Mouse (Mus musculus): Measurements from ENCODE around the gene BC030499.

BC030499 gene

GRCm38 (mm10) chr11:78305272-78305671 is 14.6 kb downstream of the BC030499 start:
- no peak for DNase-seq (ENCODE audit: low read depth, low spot score)

DNA sequence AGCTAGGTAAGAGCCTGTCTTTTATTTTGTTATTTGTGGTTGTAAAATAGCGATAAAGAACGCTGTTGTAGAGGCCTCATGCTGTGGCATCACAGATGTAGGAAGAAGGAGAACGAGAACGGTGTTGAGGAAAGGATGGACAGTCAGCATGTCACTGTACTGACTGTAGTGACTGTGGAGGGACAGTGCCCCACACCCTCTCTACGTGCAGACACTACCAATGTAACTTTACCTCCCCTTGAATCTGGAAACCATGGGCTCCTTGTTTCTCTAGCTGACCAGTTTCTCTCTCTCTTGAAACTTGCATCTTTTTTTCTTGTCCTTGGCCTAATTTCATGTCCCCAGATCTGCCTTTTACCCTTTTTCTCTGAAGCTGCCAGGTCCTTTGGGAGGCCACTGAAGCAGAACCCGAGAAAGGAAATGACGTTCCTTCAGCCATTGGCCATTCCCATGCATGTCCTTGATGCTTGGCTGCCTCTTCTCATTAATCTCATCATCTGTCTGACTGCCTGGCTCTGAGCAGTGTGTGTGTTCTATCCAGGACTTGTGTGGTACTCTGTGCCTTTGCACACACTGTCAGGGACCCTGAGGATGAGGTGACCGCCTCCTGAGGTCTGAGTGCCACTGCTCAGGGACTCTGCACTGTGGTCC is 20.3 kb downstream of the BC030499 start:
- no peak for DNase-seq (ENCODE audit: low read depth, low spot score)

GRCm38 (mm10) chr11:78313662-78314061 is 23.0 kb downstream of the BC030499 start:
- no peak for DNase-seq (ENCODE audit: low read depth, low spot score)

- no peak for DNase-seq (ENCODE audit: low read depth, low spot score)
These were observed 27.8 kb downstream of the BC030499 start for GRCm38 (mm10) chr11:78318411-78318810.

DNA sequence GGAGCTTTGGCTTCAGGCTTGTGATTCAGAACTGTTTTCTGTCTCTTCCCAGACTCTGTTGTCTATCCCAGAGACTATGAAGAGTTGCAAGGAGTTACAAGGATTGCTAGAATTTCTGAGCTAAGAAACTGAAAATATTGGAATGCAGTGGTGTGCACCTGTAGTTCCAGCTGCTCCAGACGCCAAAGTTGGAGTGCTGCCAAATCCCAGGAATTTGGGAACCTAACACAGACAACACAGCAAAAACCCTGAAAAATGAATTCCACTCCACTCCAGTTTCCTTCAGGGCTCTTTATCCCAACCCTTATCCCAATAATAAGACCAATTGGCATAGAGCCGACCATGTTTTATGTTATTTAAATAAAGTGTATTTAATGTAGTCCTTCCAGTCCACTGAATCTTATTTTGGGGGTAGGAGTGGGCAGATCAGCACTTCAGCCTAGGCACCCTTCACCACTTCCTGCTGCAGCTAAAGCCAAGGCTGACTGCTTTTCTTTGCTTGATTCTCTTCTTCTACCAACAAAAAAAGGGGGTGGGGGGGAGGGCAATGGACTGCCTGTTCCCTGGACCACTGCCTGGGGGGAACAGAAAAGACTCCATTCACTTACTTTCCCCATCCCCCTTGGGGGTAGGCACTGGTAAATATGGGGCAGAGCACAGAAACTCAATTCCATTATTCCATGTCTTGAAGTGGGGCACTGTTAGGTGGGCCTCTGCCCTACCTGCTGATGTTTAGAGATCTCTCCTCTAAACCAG is 31.6 kb downstream of the BC030499 start:
- DNase-seq (ENCODE audit: low read depth, low spot score) = no peak

DNA sequence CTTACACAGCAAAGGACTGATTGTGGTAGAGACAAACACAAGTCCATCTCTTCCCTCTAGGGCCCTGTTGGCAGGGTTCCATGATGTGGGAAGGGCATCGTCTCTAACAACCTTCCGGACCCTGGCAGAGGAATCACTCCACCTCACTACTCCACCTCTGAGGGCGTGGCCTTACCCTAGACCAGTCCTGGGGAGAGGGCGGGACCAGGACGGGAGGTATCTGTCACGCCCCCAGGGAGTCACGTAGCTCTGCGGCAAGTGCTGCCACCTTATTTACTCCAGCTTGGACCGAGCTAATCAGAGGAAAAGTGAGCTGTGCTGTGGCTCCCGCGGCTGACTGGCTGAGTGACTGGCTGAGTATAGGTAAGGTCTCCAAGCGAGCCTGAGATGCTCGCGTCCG is 32.2 kb downstream of the BC030499 start, which contains the start of gene Aldoc:
Gene Aldoc, plus strand, starts transcription at position 109 of the 400 bp plus-strand sequence.
- peak; percentile 96 for DNase-seq (ENCODE audit: low read depth, low spot score)

- no peak for DNase-seq (ENCODE audit: low read depth, low spot score)
These were observed 33.6 kb downstream of the BC030499 start for GRCm38 (mm10) chr11:78324000-78324785.

GRCm38 (mm10) chr11:78324965-78325364 is 34.3 kb downstream of the BC030499 start:
- DNase-seq (ENCODE audit: low read depth, low spot score) = no peak

DNA sequence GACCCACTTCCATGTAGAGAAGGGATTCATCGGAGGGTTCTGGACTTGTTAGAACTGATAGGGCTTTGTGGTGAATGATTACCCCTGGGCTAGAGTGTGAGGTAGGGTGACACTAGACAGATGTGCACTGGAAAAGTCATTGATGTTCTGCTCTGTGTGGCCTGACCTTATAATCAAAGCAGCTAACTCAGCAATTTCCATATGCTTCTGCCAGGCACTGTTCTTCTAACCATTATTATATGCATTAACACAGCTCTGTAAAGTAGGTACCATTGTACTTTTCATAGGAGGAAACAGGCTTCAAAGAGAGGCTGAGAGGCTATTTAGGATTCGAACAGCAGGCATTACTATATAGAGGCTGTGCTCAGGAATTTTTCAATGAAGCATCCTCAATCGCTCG is 36.6 kb downstream of the BC030499 start:
- DNase-seq (ENCODE audit: low read depth, low spot score) = no peak

- DNase-seq (ENCODE audit: low read depth, low spot score) = peak; percentile 96
These were observed 37.2 kb downstream of the BC030499 start, which contains the start of gene Pigs for GRCm38 (mm10) chr11:78327634-78328511. TSS of gene Pigs (plus strand) at chr11:78328415.

DNA sequence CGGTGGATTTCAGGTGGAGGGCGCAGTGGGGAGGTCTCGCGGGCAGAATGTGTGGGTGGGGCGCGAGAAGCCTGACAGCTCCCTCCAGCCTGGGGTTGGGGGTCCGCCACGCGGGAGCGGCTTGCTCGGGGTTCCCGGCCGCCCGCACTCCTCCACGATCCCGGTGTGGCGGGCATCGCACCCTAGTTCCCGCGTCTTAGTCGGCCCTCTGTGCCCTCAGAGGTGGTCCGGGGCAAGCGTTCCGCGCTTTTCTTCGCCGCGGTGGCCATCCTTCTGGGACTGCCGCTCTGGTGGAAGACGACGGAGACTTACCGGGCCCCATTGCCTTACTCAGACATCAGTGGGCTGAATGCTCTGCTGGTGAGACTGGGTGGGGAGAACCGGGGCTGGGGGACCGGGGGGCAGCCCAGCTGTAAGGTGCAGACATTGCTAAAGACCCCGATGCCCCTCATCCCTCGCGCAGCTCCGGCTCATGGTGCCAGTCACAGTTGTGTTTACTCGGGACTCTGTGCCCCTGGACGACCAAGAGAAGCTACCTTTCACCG is 37.9 kb downstream of the BC030499 start:
- no peak for DNase-seq (ENCODE audit: low read depth, low spot score)

GRCm38 (mm10) chr11:78332676-78333075 is 42.0 kb downstream of the BC030499 start:
- peak; percentile 29 for DNase-seq (ENCODE audit: low read depth, low spot score)

- DNase-seq (ENCODE audit: low read depth, low spot score) = no peak
These were observed 43.4 kb downstream of the BC030499 start for GRCm38 (mm10) chr11:78333992-78334391.

DNA sequence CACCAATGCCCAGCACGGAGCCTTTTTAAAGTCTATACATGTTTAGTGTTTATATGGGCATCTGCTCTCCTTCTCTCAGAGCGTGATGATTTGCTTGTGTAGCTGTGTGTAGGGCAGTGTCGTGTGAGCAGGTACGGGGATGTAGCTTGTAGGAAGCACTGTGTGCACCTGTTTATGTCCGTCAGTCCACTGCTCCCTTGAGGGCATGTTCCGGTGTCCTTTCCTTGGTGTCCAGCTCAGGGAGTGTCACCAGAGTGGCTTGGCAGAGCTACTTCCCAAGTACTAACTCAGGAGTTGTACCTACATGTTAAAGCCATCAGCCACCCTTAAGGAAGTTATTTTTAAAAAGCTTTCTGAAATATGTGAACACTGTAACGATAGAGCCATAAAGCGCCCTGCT is 46.4 kb downstream of the BC030499 start:
- no peak for DNase-seq (ENCODE audit: low read depth, low spot score)

- no peak for DNase-seq (ENCODE audit: low read depth, low spot score)
These were observed 51.1 kb downstream of the BC030499 start for GRCm38 (mm10) chr11:78341702-78342101.

- peak; percentile 57 for DNase-seq (ENCODE audit: low read depth, low spot score)
These were observed 53.0 kb downstream of the BC030499 start, which contains the start of gene Unc119 for GRCm38 (mm10) chr11:78343381-78344327. TSS of gene Unc119 (plus strand) at chr11:78343482.

DNA sequence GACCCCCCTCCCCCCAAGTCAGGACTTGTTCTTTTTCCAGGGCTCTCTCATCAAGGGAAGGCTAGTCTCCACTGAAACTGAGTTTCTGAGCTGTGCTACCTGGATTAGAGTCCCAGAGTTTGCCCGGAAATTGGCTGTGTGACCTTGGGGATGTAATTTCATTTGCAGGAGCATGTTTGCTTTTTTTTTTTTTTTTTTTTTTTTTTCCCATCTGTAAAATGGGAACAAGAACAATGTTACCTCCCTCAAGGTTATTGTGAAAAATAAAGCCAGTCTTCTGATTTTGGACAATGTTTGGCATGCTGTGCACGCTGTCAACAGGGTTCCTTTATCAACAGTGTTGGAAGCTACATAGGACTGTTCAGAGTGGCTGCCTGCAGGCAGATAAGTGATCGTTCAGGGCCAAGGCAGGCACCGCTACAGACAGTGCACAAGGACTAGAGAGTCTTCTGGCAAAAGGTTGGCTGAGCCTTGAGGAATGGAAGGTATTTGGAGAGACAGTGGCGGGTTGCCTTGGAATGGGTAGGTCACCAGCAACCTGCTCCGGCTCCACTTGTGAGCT is 53.8 kb downstream of the BC030499 start:
- DNase-seq (ENCODE audit: low read depth, low spot score) = no peak

DNA sequence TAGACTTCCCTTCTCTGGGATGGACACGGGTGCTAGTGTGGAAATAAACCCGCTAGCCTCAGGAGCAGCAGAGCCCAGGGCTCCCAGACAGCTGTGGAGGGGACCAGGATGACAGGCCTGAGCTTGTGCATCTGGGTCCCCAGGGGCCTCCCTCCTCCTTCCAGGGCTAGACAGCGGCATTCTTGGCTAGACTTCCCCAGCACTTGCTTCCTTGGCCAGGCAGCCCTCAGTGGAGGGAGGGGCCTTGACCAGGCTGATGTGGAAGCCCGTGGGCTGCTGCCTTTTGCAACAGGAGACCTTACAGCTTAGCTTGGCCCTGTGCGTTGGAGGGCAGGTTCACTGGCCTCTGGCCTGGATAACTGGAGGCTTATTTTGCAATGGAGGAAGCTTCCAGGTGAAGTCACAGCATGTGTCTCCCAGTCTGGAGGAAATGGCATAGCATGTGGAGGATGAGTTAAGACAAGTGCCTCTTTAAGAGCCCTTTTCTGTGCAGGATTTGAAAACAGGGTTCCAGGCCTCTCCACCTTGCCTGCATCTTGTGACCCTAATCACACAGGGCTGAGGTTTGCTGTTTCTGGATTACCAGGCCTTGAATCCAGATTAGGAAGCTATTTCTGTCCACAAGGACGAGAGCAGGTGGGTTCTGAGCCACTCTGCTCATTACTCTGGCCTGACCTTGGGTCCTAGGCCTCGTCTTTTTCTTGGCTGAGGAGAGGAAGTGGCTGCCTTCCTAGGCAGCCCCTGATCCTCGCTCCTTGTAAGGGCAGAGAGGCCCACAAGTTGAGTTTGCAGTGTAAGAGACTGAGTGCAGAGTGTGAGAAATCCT is 54.5 kb downstream of the BC030499 start:
- DNase-seq (ENCODE audit: low read depth, low spot score) = no peak
